Mouse (Mus musculus) embryonic facial prominence, embryonic 12.5 days (tissue): Measurements from ENCODE around the gene Gm9944. TPM values are rescaled to one million over a fixed set of nuclear protein-coding genes. Genes with fewer than 3 reads are reported as not detected.

Experiments used
- ATAC-seq: fragments of 200-750 bp; cut with Nextera tagmentation; 2 replicates; pipeline ENCODE4 v1.8.0; 2017; ENCODE audit not compliant: insufficient number of reproducible peaks, insufficient read depth, low FRiP score, low TSS enrichment
- H3K27ac ChIP-seq: fragments of 300-500 bp; sonication (generic); 2 replicates; pipeline ENCODE4 v1.5.1; 2016; ENCODE audit warnings: mild to moderate bottlenecking
- H3K27me3 ChIP-seq: fragments of 300-500 bp; sonication (generic); 2 replicates; pipeline ENCODE4 v1.6.1; 2016; ENCODE audit warnings: mild to moderate bottlenecking, moderate library complexity
- H3K36me3 ChIP-seq: fragments of 300-500 bp; sonication (generic); 2 replicates; pipeline ENCODE4 v1.6.1; 2016; ENCODE audit warnings: mild to moderate bottlenecking
- H3K4me1 ChIP-seq: fragments of 300-500 bp; sonication (generic); 2 replicates; pipeline ENCODE4 v1.6.1; 2016
- H3K4me2 ChIP-seq: fragments of 300-500 bp; sonication (generic); replicated peaks from 2 replicates; pipeline ENCODE4 v1.6.1; 2016; ENCODE audit warnings: mild to moderate bottlenecking, moderate library complexity
- H3K4me3 ChIP-seq: fragments of 300-500 bp; sonication (generic); 2 replicates; pipeline ENCODE4 v1.5.1; 2016; ENCODE audit warnings: mild to moderate bottlenecking
- H3K9ac ChIP-seq: fragments of 300-500 bp; sonication (generic); 2 replicates; pipeline ENCODE4 v1.6.1; 2016; ENCODE audit warnings: mild to moderate bottlenecking, moderate library complexity
- H3K9me3 ChIP-seq: fragments of 300-500 bp; sonication (generic); 2 replicates; pipeline ENCODE4 v1.6.1; 2016; ENCODE audit warnings: mild to moderate bottlenecking, moderate library complexity
- WGBS: fragments of 180-500 bp; shearing (Covaris S2); methylation state at CpG from one replicate; pipeline ENCODE4 v1.1.7; 2016; 5-methylcytosine and 5-hydroxymethylcytosine counted together
- polyA plus RNA-seq: library from polyadenylated mRNA; unstranded; fragments of >200 nt; fragmentation: Nextera tagmentation; extraction: Ambion mirVana; gene quantifications from 2 replicates; pipeline ENCODE4 v1.2.1, GENCODE M21; 2016

Gm9944 gene
- polyA plus RNA-seq, result not detected in 2 replicates

GRCm38 (mm10) chr4:144453217-144453616 is at the start of gene Gm9944:
Gene Gm9944, minus strand, starts transcription at chr4:144453317.
- Histone ChIP-seq H3K4me2 (no peak within 1 kb of the TSS), H3K4me3 (no peak within 1 kb of the TSS), H3K36me3 (no peaks in the 10 kb centered on the region), H3K9me3 (no peaks in the 10 kb centered on the region; the same call in 1 of the 2 replicates), H3K9ac (no peak within 1 kb of the TSS), H3K27me3 (no peaks in the 10 kb centered on the region), H3K27ac (no peak within 1 kb of the TSS), H3K4me1 (no peaks in the 10 kb centered on the region)
- WGBS, result 76% methylated on average over 2 of the region's 2 CpGs
- no peak for ATAC-seq

GRCm38 (mm10) chr4:144493331-144493730 is 40.2 kb upstream of the Gm9944 start:
- H3K36me3 ChIP-seq, result no peaks in the 10 kb centered on the region
- H3K9me3 ChIP-seq, result no peaks in the 10 kb centered on the region
- no peak overlapping the region for H3K27ac ChIP-seq
- no peaks in the 10 kb centered on the region for H3K4me1 ChIP-seq
- H3K9ac ChIP-seq, result no peak overlapping the region
- H3K27me3 ChIP-seq, result no peaks in the 10 kb centered on the region
- H3K4me2 ChIP-seq, result no peak overlapping the region
- no peak for ATAC-seq
- H3K4me3 ChIP-seq, result no peak overlapping the region

GRCm38 (mm10) chr4:144468091-144468490 is 15.0 kb upstream of the Gm9944 start:
- no peaks in the 10 kb centered on the region for H3K27me3 ChIP-seq
- no peak overlapping the region for H3K4me2 ChIP-seq
- H3K9ac ChIP-seq, result no peak overlapping the region
- 100% methylated on average over 1 of the region's 1 CpGs for WGBS
- no peak for ATAC-seq
- no peak overlapping the region for H3K27ac ChIP-seq
- H3K9me3 ChIP-seq, result 0 out of 2 replicates have a peak, but pooled peaks cover 9% of the 10 kb centered on the region
- no peaks in the 10 kb centered on the region for H3K36me3 ChIP-seq
- no peak overlapping the region for H3K4me3 ChIP-seq
- H3K4me1 ChIP-seq, result no peaks in the 10 kb centered on the region

- 74% methylated on average over 2 of the region's 2 CpGs for WGBS
Observed at GRCm38 (mm10) chr4:144465206-144465605, 12.1 kb upstream of the Gm9944 start.

GRCm38 (mm10) chr4:144463656-144464055 is 10.5 kb upstream of the Gm9944 start, which contains the start of gene Aadacl3:
Gene Aadacl3, minus strand, starts transcription at chr4:144463756.
- 69% methylated on average over 3 of the region's 3 CpGs for WGBS
- Histone ChIP-seq H3K4me1 (no peaks in the 10 kb centered on the region), H3K4me3 (no peak within 1 kb of the TSS), H3K36me3 (no peaks in the 10 kb centered on the region), H3K27me3 (no peaks in the 10 kb centered on the region), H3K9ac (no peak within 1 kb of the TSS), H3K4me2 (no peak within 1 kb of the TSS), H3K27ac (no peak within 1 kb of the TSS), H3K9me3 (0 out of 2 replicates have a peak, but pooled peaks cover 6% of the 10 kb centered on the region)
- no peak for ATAC-seq

More at GRCm38 (mm10) chr4:144465206-144465605, 12.1 kb upstream of the Gm9944 start:
- no peak overlapping the region for H3K4me2 ChIP-seq
- no peaks in the 10 kb centered on the region for H3K4me1 ChIP-seq
- no peaks in the 10 kb centered on the region for H3K27me3 ChIP-seq
- no peak for ATAC-seq
- no peaks in the 10 kb centered on the region for H3K36me3 ChIP-seq
- 0 out of 2 replicates have a peak, but pooled peaks cover 6% of the 10 kb centered on the region for H3K9me3 ChIP-seq
- no peak overlapping the region for H3K27ac ChIP-seq
- H3K9ac ChIP-seq, result no peak overlapping the region
- H3K4me3 ChIP-seq, result no peak overlapping the region

GRCm38 (mm10) chr4:144448546-144448945 is 4.6 kb downstream of the Gm9944 start:
- no peak for ATAC-seq
- no peak overlapping the region for H3K9ac ChIP-seq
- no peak overlapping the region for H3K4me3 ChIP-seq
- no peaks in the 10 kb centered on the region for H3K36me3 ChIP-seq
- no peak overlapping the region for H3K4me2 ChIP-seq
- no peaks in the 10 kb centered on the region for H3K4me1 ChIP-seq
- no peaks in the 10 kb centered on the region for H3K9me3 ChIP-seq
- WGBS, result 63% methylated on average over 2 of the region's 2 CpGs
- H3K27ac ChIP-seq, result no peak overlapping the region
- H3K27me3 ChIP-seq, result no peaks in the 10 kb centered on the region

- ATAC-seq, result no peak
Observed at GRCm38 (mm10) chr4:144441582-144441981, 11.5 kb downstream of the Gm9944 start.

GRCm38 (mm10) chr4:144441095-144441494 is 12.0 kb downstream of the Gm9944 start:
- Histone ChIP-seq H3K9ac (no peak overlapping the region), H3K4me2 (no peak overlapping the region), H3K36me3 (no peaks in the 10 kb centered on the region), H3K4me3 (no peak overlapping the region), H3K9me3 (peaks cover 3% of the 10 kb centered on the region; the same call in 1 of the 2 replicates), H3K27ac (no peak overlapping the region), H3K27me3 (no peaks in the 10 kb centered on the region), H3K4me1 (no peaks in the 10 kb centered on the region)
- WGBS, result 69% methylated on average over 4 of the region's 4 CpGs
- ATAC-seq, result no peak

More at GRCm38 (mm10) chr4:144441582-144441981, 11.5 kb downstream of the Gm9944 start:
- Histone ChIP-seq H3K36me3 (no peaks in the 10 kb centered on the region), H3K9ac (no peak overlapping the region), H3K9me3 (peaks cover 3% of the 10 kb centered on the region; the same call in 1 of the 2 replicates), H3K27me3 (no peaks in the 10 kb centered on the region), H3K4me2 (no peak overlapping the region), H3K27ac (no peak overlapping the region), H3K4me3 (no peak overlapping the region), H3K4me1 (no peaks in the 10 kb centered on the region)
- WGBS, result 88% methylated on average over 1 of the region's 1 CpGs

- Histone ChIP-seq H3K4me3 (no peak within 1 kb of the TSS), H3K4me2 (no peak within 1 kb of the TSS)
Observed at GRCm38 (mm10) chr4:144438672-144439071, 14.4 kb downstream of the Gm9944 start, which contains the start of gene 1700012P22Rik. Gene 1700012P22Rik, minus strand, starts transcription at chr4:144438772.

GRCm38 (mm10) chr4:144433216-144433615 is 19.9 kb downstream of the Gm9944 start:
- H3K9me3 ChIP-seq, result peaks cover 6% of the 10 kb centered on the region; the same call in 1 of the 2 replicates
- H3K4me1 ChIP-seq, result no peaks in the 10 kb centered on the region
- no peak for ATAC-seq
- H3K27ac ChIP-seq, result no peak overlapping the region
- H3K4me2 ChIP-seq, result no peak overlapping the region
- H3K36me3 ChIP-seq, result no peaks in the 10 kb centered on the region
- 86% methylated on average over 5 of the region's 5 CpGs for WGBS
- H3K4me3 ChIP-seq, result no peak overlapping the region
- H3K9ac ChIP-seq, result no peak overlapping the region
- no peaks in the 10 kb centered on the region for H3K27me3 ChIP-seq

More at GRCm38 (mm10) chr4:144438672-144439071, 14.4 kb downstream of the Gm9944 start, which contains the start of gene 1700012P22Rik:
- no peak for ATAC-seq
- no peaks in the 10 kb centered on the region for H3K27me3 ChIP-seq
- no peak within 1 kb of the TSS for H3K9ac ChIP-seq
- no peak within 1 kb of the TSS for H3K27ac ChIP-seq
- H3K9me3 ChIP-seq, result peaks cover 3% of the 10 kb centered on the region; the same call in 1 of the 2 replicates
- H3K4me1 ChIP-seq, result no peaks in the 10 kb centered on the region
- H3K36me3 ChIP-seq, result no peaks in the 10 kb centered on the region

- H3K4me1 ChIP-seq, result no peaks in the 10 kb centered on the region
- H3K27ac ChIP-seq, result no peak overlapping the region
- H3K9me3 ChIP-seq, result peaks cover 9% of the 10 kb centered on the region; the same call in 1 of the 2 replicates
- ATAC-seq, result no peak
- 78% methylated on average over 2 of the region's 2 CpGs for WGBS
- H3K4me2 ChIP-seq, result no peak overlapping the region
- no peaks in the 10 kb centered on the region for H3K36me3 ChIP-seq
- H3K27me3 ChIP-seq, result no peaks in the 10 kb centered on the region
- H3K4me3 ChIP-seq, result no peak overlapping the region
- no peak overlapping the region for H3K9ac ChIP-seq
Observed at GRCm38 (mm10) chr4:144430723-144431122, 22.4 kb downstream of the Gm9944 start.

- 23% methylated on average over 3 of the region's 3 CpGs for WGBS
- no peaks in the 10 kb centered on the region for H3K36me3 ChIP-seq
- no peak for ATAC-seq
- H3K27me3 ChIP-seq, result no peaks in the 10 kb centered on the region
- H3K9me3 ChIP-seq, result peaks cover 9% of the 10 kb centered on the region; the same call in 1 of the 2 replicates
- no peak overlapping the region for H3K27ac ChIP-seq
- no peak overlapping the region for H3K4me2 ChIP-seq
- no peaks in the 10 kb centered on the region for H3K4me1 ChIP-seq
- no peak overlapping the region for H3K4me3 ChIP-seq
- no peak overlapping the region for H3K9ac ChIP-seq
Observed at GRCm38 (mm10) chr4:144428868-144429267, 24.2 kb downstream of the Gm9944 start.
